Mouse (Mus musculus) kidney, adult 18-20 months (tissue): ENCODE data around the gene Gfra4.

Experiments
- DNase-seq: peaks from one replicate; pipeline ENCODE4 v3.0.0; 2021

Gfra4 gene

GRCm38 (mm10) chr2:131042988-131043387 is at the start of gene Gfra4:
Gene Gfra4, minus strand, starts transcription at chr2:131043088.
- DNase-seq = no peak

- DNase-seq = no peak
Measured at GRCm38 (mm10) chr2:131090852-131091251, 48.0 kb upstream of the Gfra4 start.

GRCm38 (mm10) chr2:131089634-131090033 is 46.7 kb upstream of the Gfra4 start:
- DNase-seq = no peak

- DNase-seq = no peak
Measured at GRCm38 (mm10) chr2:131088581-131088980, 45.7 kb upstream of the Gfra4 start.

- no peak for DNase-seq
Measured at GRCm38 (mm10) chr2:131086667-131087390, 43.9 kb upstream of the Gfra4 start, which contains the start of gene Siglec1. Gene Siglec1, minus strand, starts transcription at chr2:131086765.

GRCm38 (mm10) chr2:131084206-131084605 is 41.3 kb upstream of the Gfra4 start:
- no peak for DNase-seq

GRCm38 (mm10) chr2:131080507-131080906 is 37.6 kb upstream of the Gfra4 start:
- no peak for DNase-seq

GRCm38 (mm10) chr2:131072536-131072935 is 29.6 kb upstream of the Gfra4 start:
- no peak for DNase-seq

- DNase-seq = no peak
Measured at GRCm38 (mm10) chr2:131067481-131067880, 24.6 kb upstream of the Gfra4 start.

- no peak for DNase-seq
Measured at GRCm38 (mm10) chr2:131066342-131066741, 23.5 kb upstream of the Gfra4 start.

GRCm38 (mm10) chr2:131063404-131063864 is 20.5 kb upstream of the Gfra4 start, which contains the start of gene Adam33:
Gene Adam33, minus strand, starts transcription at chr2:131063814.
- DNase-seq = no peak

GRCm38 (mm10) chr2:131061607-131062006 is 18.7 kb upstream of the Gfra4 start:
- DNase-seq = no peak

- DNase-seq = no peak
Measured at GRCm38 (mm10) chr2:131060784-131061183, 17.9 kb upstream of the Gfra4 start.

- no peak for DNase-seq
Measured at GRCm38 (mm10) chr2:131059781-131060540, 17.1 kb upstream of the Gfra4 start.

- peak; percentile 41 for DNase-seq
Measured at GRCm38 (mm10) chr2:131059377-131059776, 16.5 kb upstream of the Gfra4 start.

GRCm38 (mm10) chr2:131058672-131059071 is 15.8 kb upstream of the Gfra4 start:
- DNase-seq = no peak

GRCm38 (mm10) chr2:131056191-131056590 is 13.3 kb upstream of the Gfra4 start:
- no peak for DNase-seq

- peak; percentile 47 for DNase-seq
Measured at GRCm38 (mm10) chr2:131055631-131056030, 12.7 kb upstream of the Gfra4 start.

- DNase-seq = no peak
Measured at GRCm38 (mm10) chr2:131054646-131055264, 11.9 kb upstream of the Gfra4 start.

- no peak for DNase-seq
Measured at GRCm38 (mm10) chr2:131053851-131054645, 11.2 kb upstream of the Gfra4 start.

GRCm38 (mm10) chr2:131052862-131053418 is 10.1 kb upstream of the Gfra4 start:
- no peak for DNase-seq

GRCm38 (mm10) chr2:131052043-131052442 is 9.2 kb upstream of the Gfra4 start:
- no peak for DNase-seq
